Mouse (Mus musculus) liver, postnatal 0 days (tissue): ENCODE measurements around the gene Myof.

Source experiments
- CTCF ChIP-seq: sonication (generic); IDR thresholded peaks from 2 replicates; pipeline ENCODE4 v1.5.1; 2016; ENCODE audit warnings: antibody characterized with exemption, low read depth
- EP300 ChIP-seq: IDR thresholded peaks from 2 replicates; pipeline ENCODE4 v1.6.1; 2016; ENCODE audit warnings: antibody characterized with exemption, low read depth, mild to moderate bottlenecking

DNA sequence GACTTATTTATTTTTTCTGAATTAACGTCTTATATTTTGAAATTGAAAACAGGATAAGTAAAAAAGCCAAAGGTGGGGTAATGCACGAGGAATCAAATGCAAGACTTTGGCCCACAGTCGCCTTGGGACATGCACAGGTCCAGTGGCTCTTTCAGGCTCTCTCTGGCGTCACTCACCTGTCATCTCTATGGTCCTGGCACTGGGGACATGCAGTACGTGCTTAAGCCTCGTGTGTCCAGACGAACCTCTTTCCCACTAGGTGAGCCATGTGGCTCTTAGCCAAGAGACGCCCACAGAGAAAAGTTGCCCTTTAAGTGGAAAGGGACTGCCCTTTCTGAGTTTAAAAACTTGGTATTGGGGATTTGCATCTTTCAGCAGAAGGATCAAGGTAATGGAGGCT lies 46.0 kb upstream of the Myof start:
- no peak for TF ChIP-seq EP300
- no peak for TF ChIP-seq CTCF
